Mouse (Mus musculus) liver, adult 2 months (tissue): Measurements from ENCODE around the gene Phf6.

Experiments
- CTCF ChIP-seq: fragments of 200-500 bp; IDR thresholded peaks from 2 replicates; pipeline ENCODE4 v1.5.1; 2011; ENCODE audit warnings: low read depth, low read length, control low read depth
- POLR2A ChIP-seq: fragments of 200-500 bp; IDR thresholded peaks from 2 replicates; pipeline ENCODE4 v1.6.1; 2011; ENCODE audit warnings: low read length, control low read depth; ENCODE audit not compliant: insufficient read depth; ENCODE audit errors: extremely low read depth

DNA sequence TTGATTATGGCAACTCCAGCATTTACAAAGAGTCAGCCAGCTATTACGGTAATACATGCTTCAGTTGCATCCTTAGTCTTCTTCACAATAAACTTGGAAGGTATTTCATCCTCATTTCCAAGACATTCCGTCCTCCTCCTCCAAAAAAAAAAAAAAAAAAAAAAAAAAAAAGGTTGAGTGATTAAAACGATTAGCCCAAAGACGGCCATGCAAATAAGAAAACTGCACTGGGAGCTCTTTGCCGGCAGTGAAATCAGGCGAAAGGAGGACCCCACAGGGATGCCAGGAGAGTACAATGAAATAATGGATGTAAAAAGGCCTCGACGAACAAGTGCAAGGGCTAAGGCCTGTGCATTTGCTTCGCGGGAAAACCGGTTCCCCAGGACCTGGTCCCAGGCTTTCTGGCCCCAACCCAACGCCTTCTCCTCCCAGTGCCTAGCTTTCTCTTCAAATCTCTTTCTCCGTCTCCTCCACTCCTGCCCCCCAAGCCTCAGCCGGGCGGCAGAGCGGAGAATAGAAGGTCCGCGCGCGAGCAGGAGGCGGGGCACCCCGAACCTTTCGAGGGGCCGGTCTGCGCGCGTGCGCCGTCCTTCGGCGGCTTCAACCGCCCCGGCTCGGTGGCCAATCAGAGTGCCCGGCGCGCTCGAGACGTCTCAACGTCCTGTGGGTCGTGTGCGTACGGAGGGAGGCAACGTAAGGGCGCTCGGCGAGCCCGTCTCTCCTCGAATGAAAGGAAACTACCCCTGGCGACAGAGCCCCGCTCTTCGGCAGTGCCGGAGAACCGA, at the start of gene Phf6:
- no peak for TF ChIP-seq CTCF
- no peak for TF ChIP-seq POLR2A
